Mouse (Mus musculus) bone marrow, adult 2 months (tissue): ENCODE data around the gene Wdr54.

ENCODE experiments used
- CTCF ChIP-seq: fragments of 200-500 bp; IDR thresholded peaks from 2 replicates; pipeline ENCODE4 v1.5.1; 2011; ENCODE audit warnings: low read length, control low read depth; ENCODE audit not compliant: control insufficient read depth, insufficient read depth
- POLR2A ChIP-seq: fragments of 200-500 bp; IDR thresholded peaks from 2 replicates; pipeline ENCODE4 v1.6.1; 2011; ENCODE audit warnings: low read depth, mild to moderate bottlenecking, control low read depth, low read length, borderline replicate concordance; ENCODE audit not compliant: control insufficient read depth

DNA sequence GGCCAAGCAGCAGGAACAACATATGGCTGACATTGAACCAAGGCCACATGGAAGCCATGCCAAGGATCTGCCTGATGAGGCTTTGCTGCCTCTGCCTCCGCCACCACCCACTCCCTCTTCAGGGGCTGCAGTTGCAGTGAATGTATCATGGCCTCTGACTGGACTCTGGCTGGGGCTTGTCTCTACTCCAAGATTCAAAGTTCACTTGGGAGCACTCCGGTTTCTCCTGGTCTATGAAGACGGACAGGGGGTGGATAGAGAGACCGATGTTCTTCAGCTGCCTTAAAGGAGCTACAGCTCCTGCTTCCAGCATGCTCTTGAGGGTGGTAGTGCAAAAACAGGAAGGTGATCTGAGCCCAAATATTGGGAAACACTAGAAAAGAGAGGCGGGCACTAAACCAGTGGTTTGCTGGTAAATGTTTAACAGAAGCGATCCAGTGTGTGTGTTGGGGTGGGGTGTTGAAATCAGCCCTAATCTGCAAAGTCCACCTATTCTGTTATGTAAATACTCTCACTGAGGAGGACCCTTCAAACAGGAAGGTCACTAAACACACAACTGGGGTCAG lies 24.6 kb downstream of the Wdr54 start:
- no peak for TF ChIP-seq CTCF
- TF ChIP-seq POLR2A, result no peak
